Mouse (Mus musculus) stomach, postnatal 0 days (tissue): ENCODE results near the gene Slc52a3. TPM values are rescaled to one million over a fixed set of nuclear protein-coding genes. Genes with fewer than 3 reads are reported as not detected.

Source experiments
- ATAC-seq: fragments of 200-750 bp; cut with Nextera tagmentation; 2 replicates; pipeline ENCODE4 v1.8.0; 2017; ENCODE audit not compliant: low FRiP score, low TSS enrichment
- DNase-seq: peaks from one replicate; pipeline ENCODE4 v3.0.0-alpha.2; 2016; ENCODE audit warnings: low spot score
- H3K27ac ChIP-seq: fragments of 300-500 bp; sonication (generic); replicated peaks from 2 replicates; pipeline ENCODE4 v1.5.1; 2014; ENCODE audit warnings: mild to moderate bottlenecking, control low read depth
- H3K27me3 ChIP-seq: fragments of 300-500 bp; sonication (generic); 2 replicates; pipeline ENCODE4 v1.6.1; 2014; ENCODE audit warnings: low read length; ENCODE audit not compliant: control insufficient read depth, insufficient read depth
- H3K36me3 ChIP-seq: fragments of 300-500 bp; sonication (generic); 2 replicates; pipeline ENCODE4 v1.6.1; 2014; ENCODE audit warnings: low read length, mixed read lengths; ENCODE audit not compliant: control insufficient read depth, insufficient read depth
- H3K4me1 ChIP-seq: fragments of 300-500 bp; sonication (generic); replicated peaks from 2 replicates; pipeline ENCODE4 v1.6.1; 2014; ENCODE audit warnings: antibody characterized with exemption; ENCODE audit not compliant: control insufficient read depth, insufficient read depth
- H3K4me2 ChIP-seq: fragments of 300-500 bp; sonication (generic); replicated peaks from 2 replicates; pipeline ENCODE4 v1.6.1; 2014; ENCODE audit warnings: low read depth, mild to moderate bottlenecking, control low read depth, moderate library complexity
- H3K4me3 ChIP-seq: fragments of 300-500 bp; sonication (generic); 2 replicates; pipeline ENCODE4 v1.5.1; 2014; ENCODE audit warnings: low read depth, low read length, control low read depth
- H3K9ac ChIP-seq: fragments of 300-500 bp; sonication (generic); 2 replicates; pipeline ENCODE4 v1.6.1; 2014; ENCODE audit warnings: mild to moderate bottlenecking, low read length, control low read depth, mixed read lengths
- H3K9me3 ChIP-seq: fragments of 300-500 bp; sonication (generic); 2 replicates; pipeline ENCODE4 v1.6.1; 2016; ENCODE audit warnings: low read length; ENCODE audit not compliant: control insufficient read depth
- CTCF ChIP-seq: IDR thresholded peaks from 2 replicates; pipeline ENCODE4 v1.5.1; 2016; ENCODE audit warnings: antibody characterized with exemption, low read depth, mild to moderate bottlenecking, moderate library complexity
- EP300 ChIP-seq: optimal IDR thresholded peaks from 2 replicates; pipeline ENCODE3; 2016; ENCODE audit warnings: antibody characterized with exemption
- WGBS: fragments of 180-500 bp; shearing (Covaris S2); extraction: QIAGEN DNeasy Blood & Tissue Kit; methylation state at CpG from one replicate; pipeline ENCODE4 v1.1.7; 2014; 5-methylcytosine and 5-hydroxymethylcytosine counted together
- polyA plus RNA-seq: library from polyadenylated mRNA; unstranded; fragments of >200 nt; fragmentation: Nextera tagmentation; extraction: Ambion mirVana; gene quantifications from 2 replicates; pipeline ENCODE4 v1.2.1, GENCODE M21; 2015

The Slc52a3 gene
- polyA plus RNA-seq, 1 experiment from 2014 or later = 22.2 TPM

DNA sequence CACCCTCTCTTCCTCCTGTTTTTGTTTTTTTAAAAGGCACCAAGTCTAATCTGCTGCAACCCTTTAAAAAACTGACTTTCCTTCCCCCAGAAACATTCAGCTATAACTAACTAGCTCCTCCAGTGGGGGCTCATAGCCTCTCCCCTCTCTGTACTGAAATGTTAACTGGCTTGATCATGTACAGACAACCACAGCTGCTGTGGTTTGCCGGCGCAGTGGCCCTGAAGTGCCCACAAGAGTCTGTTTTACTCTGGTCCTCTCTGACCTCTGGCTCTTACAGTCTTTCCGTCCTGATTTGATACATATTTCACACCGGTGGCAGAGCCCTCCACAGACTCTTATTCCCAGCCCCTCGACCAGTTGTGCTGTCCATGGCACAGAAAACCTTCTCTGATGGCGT is 15.0 kb upstream of the Slc52a3 start:
- DNase-seq = no peak
- TF ChIP-seq CTCF (no peak), EP300 (no peak)
- H3K9me3 ChIP-seq = no peaks in the 10 kb centered on the region
- H3K4me3 ChIP-seq = no peak overlapping the region
- no peaks in the 10 kb centered on the region for H3K36me3 ChIP-seq
- H3K4me2 ChIP-seq = no peak overlapping the region
- 72% methylated on average over 6 of the region's 6 CpGs for WGBS
- H3K27me3 ChIP-seq = no peaks in the 10 kb centered on the region
- no peak overlapping the region for H3K9ac ChIP-seq
- H3K27ac ChIP-seq = no peak overlapping the region
- peaks cover 11% of the 10 kb centered on the region for H3K4me1 ChIP-seq
- ATAC-seq = no peak

DNA sequence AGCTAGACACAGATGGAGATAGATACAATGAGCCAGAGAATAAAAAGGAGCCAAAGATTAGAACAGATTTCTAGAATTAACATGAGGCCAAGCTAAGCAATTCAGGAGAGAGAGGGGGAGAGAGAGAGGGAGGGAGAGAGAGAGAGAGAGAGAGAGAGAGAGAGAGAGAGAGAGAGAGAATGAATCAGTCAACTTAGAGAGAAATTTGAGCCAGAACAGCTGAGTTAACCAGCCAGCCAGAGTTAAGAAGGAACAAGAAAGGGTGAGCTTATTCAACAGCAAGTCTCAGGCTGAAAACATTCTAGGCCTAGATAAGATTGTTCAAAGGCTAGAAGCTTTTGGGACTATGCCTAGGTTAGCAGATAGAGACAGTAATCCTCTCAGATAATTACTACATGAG is 13.8 kb upstream of the Slc52a3 start:
- ATAC-seq (no peak), DNase-seq (no peak)
- Histone ChIP-seq H3K4me1 (peaks cover 11% of the 10 kb centered on the region), H3K36me3 (no peaks in the 10 kb centered on the region), H3K27me3 (no peaks in the 10 kb centered on the region), H3K4me2 (no peak overlapping the region), H3K9me3 (no peaks in the 10 kb centered on the region), H3K27ac (no peak overlapping the region), H3K9ac (no peak overlapping the region), H3K4me3 (no peak overlapping the region)
- TF ChIP-seq EP300 (no peak), CTCF (no peak)

DNA sequence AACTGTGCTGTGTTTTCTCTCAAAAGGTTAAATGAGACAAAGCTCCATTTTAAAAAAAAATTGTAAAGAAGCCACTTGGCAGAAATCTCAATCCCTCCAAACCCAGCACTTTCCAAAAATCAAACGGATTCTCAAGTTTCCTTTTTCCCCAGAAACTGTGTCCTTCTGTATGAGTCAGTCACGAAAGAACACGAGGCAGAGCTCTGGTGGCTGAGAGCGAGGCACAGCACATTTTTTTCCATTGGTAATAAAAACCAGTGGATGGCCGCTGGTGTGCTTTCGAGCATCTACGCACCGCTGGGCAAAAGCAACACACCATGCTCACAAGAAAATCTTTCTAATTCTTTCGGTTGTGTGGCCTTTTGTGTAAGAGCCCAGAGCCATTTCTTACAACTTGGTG is 12.3 kb upstream of the Slc52a3 start:
- DNase-seq = no peak
- 58% methylated on average over 9 of the region's 9 CpGs for WGBS
- H3K27ac ChIP-seq = peak overlapping the region; percentile 30; the same call in 1 of the 2 replicates

DNA sequence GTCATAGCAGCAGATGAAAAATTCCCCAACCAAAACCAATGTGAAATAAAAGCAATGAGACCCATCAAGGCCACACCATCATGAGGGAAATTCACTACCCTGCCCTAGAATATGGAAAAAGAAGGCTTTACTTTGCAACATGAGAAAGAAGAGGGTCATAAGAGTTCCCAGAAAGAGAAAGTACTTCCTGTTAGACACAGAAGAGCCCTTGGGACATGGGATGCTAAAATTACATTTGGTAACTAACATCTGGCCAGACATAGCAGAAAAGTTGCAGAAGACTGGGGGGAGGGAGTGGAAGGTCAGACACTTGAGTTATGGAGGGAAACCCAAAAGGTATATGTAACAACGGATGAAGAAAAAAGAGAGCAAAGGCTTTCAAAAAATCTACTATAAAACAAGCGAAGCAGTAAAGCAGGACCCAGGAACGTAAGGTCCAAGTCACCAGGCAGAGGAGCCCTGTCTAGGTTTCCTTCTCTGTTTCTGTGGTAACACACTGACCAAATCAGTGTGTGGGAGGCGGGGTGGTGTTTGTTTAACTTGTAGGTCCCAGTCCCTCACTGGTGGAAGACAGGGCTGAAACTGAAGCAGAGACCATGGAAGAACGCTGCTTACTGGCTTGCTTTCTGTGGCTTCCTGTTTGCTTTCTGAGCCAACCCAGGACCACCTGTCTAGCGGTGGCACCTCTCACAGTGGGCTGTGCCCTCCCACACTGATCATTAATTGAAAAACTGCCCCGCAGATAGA is 10.7 kb upstream of the Slc52a3 start:
- H3K4me1 ChIP-seq = no peaks in the 10 kb centered on the region
- no peak for ATAC-seq

More for the DNA sequence above, 12.3 kb upstream of the Slc52a3 start:
- Histone ChIP-seq H3K27me3 (no peaks in the 10 kb centered on the region), H3K9me3 (no peaks in the 10 kb centered on the region), H3K4me2 (no peak overlapping the region), H3K4me1 (no peaks in the 10 kb centered on the region; the same call in none of the 2 replicates), H3K9ac (no peak overlapping the region), H3K4me3 (no peak overlapping the region), H3K36me3 (no peaks in the 10 kb centered on the region)
- no peak for ATAC-seq
- no peak for TF ChIP-seq CTCF
- no peak for TF ChIP-seq EP300

DNA sequence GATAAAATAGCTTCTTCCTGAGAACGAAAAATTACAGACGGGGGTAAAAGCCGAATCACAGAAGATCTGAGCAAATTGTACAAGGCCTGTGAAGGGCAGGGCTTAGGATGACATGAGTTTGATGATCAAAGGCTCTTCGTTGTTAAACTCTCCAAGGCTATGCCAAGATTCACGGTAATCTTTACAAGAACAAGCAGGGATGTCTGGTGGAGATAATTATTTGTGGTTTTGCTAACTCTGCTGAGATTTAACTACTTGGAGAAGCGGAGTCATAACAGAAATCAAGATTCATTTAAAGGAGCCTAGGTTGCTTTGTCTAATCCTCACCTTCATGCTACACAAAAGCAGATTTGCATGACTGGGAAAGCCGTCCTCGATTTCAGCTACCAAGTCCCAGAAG is 9.4 kb upstream of the Slc52a3 start:
- ATAC-seq (no peak), DNase-seq (no peak)
- 80% methylated on average over 8 of the region's 8 CpGs for WGBS
- no peaks in the 10 kb centered on the region for H3K27me3 ChIP-seq
- no peak overlapping the region for H3K9ac ChIP-seq
- TF ChIP-seq EP300 (no peak), CTCF (no peak)
- H3K4me1 ChIP-seq = no peaks in the 10 kb centered on the region
- no peaks in the 10 kb centered on the region for H3K36me3 ChIP-seq
- no peak overlapping the region for H3K4me2 ChIP-seq
- no peaks in the 10 kb centered on the region for H3K9me3 ChIP-seq
- H3K27ac ChIP-seq = no peak overlapping the region
- no peak overlapping the region for H3K4me3 ChIP-seq

More for the DNA sequence above, 10.7 kb upstream of the Slc52a3 start:
- H3K9me3 ChIP-seq = no peaks in the 10 kb centered on the region
- H3K9ac ChIP-seq = no peak overlapping the region
- TF ChIP-seq EP300 (no peak), CTCF (no peak)
- no peaks in the 10 kb centered on the region for H3K27me3 ChIP-seq
- WGBS = 56% methylated on average over 7 of the region's 7 CpGs
- H3K4me2 ChIP-seq = no peak overlapping the region
- no peak overlapping the region for H3K4me3 ChIP-seq
- no peak overlapping the region for H3K27ac ChIP-seq
- H3K36me3 ChIP-seq = no peaks in the 10 kb centered on the region
- DNase-seq = no peak

DNA sequence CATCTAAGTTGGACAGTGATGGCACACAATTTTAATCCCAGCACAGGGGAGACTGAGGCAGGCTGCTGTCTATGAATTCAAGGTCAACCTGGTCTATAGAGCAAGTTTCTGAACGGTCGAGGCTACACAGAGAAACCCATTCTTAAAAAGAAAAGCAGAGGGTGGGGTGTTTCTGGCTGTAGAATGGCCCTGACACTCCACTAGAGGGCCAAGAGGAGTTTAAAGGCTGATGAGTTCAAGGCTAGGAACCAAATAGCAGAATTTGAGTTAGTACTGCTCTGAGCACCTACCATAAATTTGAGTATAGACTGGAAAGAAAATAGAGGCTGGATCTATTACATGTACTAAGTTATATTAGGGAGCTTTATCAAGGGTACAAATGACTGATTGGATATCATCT is 7.3 kb upstream of the Slc52a3 start:
- no peak overlapping the region for H3K4me2 ChIP-seq
- no peaks in the 10 kb centered on the region for H3K27me3 ChIP-seq
- WGBS = 67% methylated on average over 2 of the region's 2 CpGs
- no peaks in the 10 kb centered on the region for H3K36me3 ChIP-seq
- H3K27ac ChIP-seq = no peak overlapping the region
- H3K4me1 ChIP-seq = no peaks in the 10 kb centered on the region
- H3K4me3 ChIP-seq = no peak overlapping the region
- no peaks in the 10 kb centered on the region for H3K9me3 ChIP-seq
- ATAC-seq (no peak), DNase-seq (no peak)
- TF ChIP-seq CTCF (0 out of 2 replicates have a peak, but pooled peaks have one; percentile 17), EP300 (no peak)
- no peak overlapping the region for H3K9ac ChIP-seq
